Comparison of ENCODE assay signal across 32 mouse cellular contexts in genomic region chr13:91502642-91503373, GRCm38 (mm10). TPM values are rescaled to one million over a fixed set of nuclear protein-coding genes. Genes with fewer than 3 reads are reported as not detected.
DNase-seq lines count a peak whose midpoint lies in the region; ATAC-seq lines count a peak whose summit lies in the region.
"Had no signal": no experiment of that assay in that cellular context is flagged by ENCODE, and none has a peak within 500 bp of the region (broad histone marks: within the 10 kb centered on the region; RNA-seq: fewer than 3 reads in every experiment).

No protein-coding gene starts in this region.

- no peak overlapping the region for H3K4me2 ChIP-seq in liver, embryonic 12.5 days
- no peak overlapping the region for H3K4me2 ChIP-seq in forebrain, embryonic 15.5 days (replicated peaks)
- H3K4me2 ChIP-seq: embryonic facial prominence, embryonic 12.5 days; heart, embryonic 12.5 days; hindbrain, embryonic 15.5 days; kidney, embryonic 15.5 days; limb, embryonic 12.5 days; liver, embryonic 13.5 days; midbrain, embryonic 12.5 days; neural tube, embryonic 12.5 days had no signal

- no peaks in the 10 kb centered on the region for H3K9me3 ChIP-seq in liver, embryonic 12.5 days (replicated peaks)
- H3K9me3 ChIP-seq in forebrain, embryonic 15.5 days: no peaks in the 10 kb centered on the region
- H3K9me3 ChIP-seq: embryonic facial prominence, embryonic 12.5 days; hindbrain, embryonic 15.5 days; liver, embryonic 13.5 days; midbrain, embryonic 12.5 days; neural tube, embryonic 12.5 days had no signal

- peaks cover 16% of the 10 kb centered on the region for H3K4me1 ChIP-seq in liver, embryonic 12.5 days
- H3K4me1 ChIP-seq in forebrain, embryonic 15.5 days: no peaks in the 10 kb centered on the region
- H3K4me1 ChIP-seq: hindbrain, embryonic 15.5 days; kidney, embryonic 15.5 days; neural tube, embryonic 12.5 days had no signal

- H3K36me3 ChIP-seq in liver, embryonic 12.5 days: peaks cover 6% of the 10 kb centered on the region; the same call in 1 of the 2 replicates
- no peaks in the 10 kb centered on the region for H3K36me3 ChIP-seq in forebrain, embryonic 15.5 days
- H3K36me3 ChIP-seq: embryonic facial prominence, embryonic 12.5 days; hindbrain, embryonic 15.5 days; neural tube, embryonic 12.5 days had no signal

- no peak overlapping the region for H3K4me3 ChIP-seq in liver, embryonic 12.5 days
- H3K4me3 ChIP-seq in forebrain, embryonic 15.5 days: no peak overlapping the region
- H3K4me3 ChIP-seq: embryonic facial prominence, embryonic 12.5 days; heart, embryonic 12.5 days; hindbrain, embryonic 15.5 days; kidney, embryonic 15.5 days; layer of hippocampus, adult 2 months; left cerebral cortex, adult 2 months; limb, embryonic 12.5 days; liver, embryonic 13.5 days; midbrain, embryonic 12.5 days; myocyte; neural tube, embryonic 12.5 days had no signal

- 0 out of 2 replicates have a peak, but pooled peaks have one; percentile 18 for ATAC-seq in liver, embryonic 12.5 days
- peak; percentile 63 for ATAC-seq in erythroid progenitor cell, adult 5-6 weeks (replicated peaks; ENCODE audit: low FRiP score, poor library complexity, severe bottlenecking)
- peak; percentile 77 for ATAC-seq in megakaryocyte progenitor cell, adult 5-6 weeks (replicated peaks; ENCODE audit: poor library complexity)
- no peak for ATAC-seq in forebrain, embryonic 15.5 days (replicated peaks)
- ATAC-seq: inflammation-experienced regulatory T-cells, adult 6 months had no signal

- WGBS in liver, embryonic 12.5 days (ENCODE audit: insufficient replicate concordance): 55% methylated on average over 12 of the region's 12 CpGs
- WGBS in forebrain, embryonic 15.5 days: 84% methylated on average over 12 of the region's 12 CpGs

- H3K27ac ChIP-seq in liver, embryonic 12.5 days: no peak overlapping the region
- no peak overlapping the region for H3K27ac ChIP-seq in forebrain, embryonic 15.5 days (replicated peaks)
- H3K27ac ChIP-seq: embryonic facial prominence, embryonic 12.5 days; hindbrain, embryonic 15.5 days; kidney, embryonic 15.5 days; layer of hippocampus, adult 2 months; left cerebral cortex, adult 2 months; limb, embryonic 12.5 days; liver, embryonic 13.5 days; macrophage; midbrain, embryonic 12.5 days; neural tube, embryonic 12.5 days had no signal

- no peak overlapping the region for H3K9ac ChIP-seq in liver, embryonic 12.5 days
- no peak overlapping the region for H3K9ac ChIP-seq in forebrain, embryonic 15.5 days (replicated peaks)
- H3K9ac ChIP-seq: embryonic facial prominence, embryonic 12.5 days; heart, embryonic 12.5 days; hindbrain, embryonic 15.5 days; kidney, embryonic 15.5 days; limb, embryonic 12.5 days; liver, embryonic 13.5 days; midbrain, embryonic 12.5 days; neural tube, embryonic 12.5 days had no signal

- no peaks in the 10 kb centered on the region for H3K27me3 ChIP-seq in liver, embryonic 12.5 days (replicated peaks)
- no peaks in the 10 kb centered on the region for H3K27me3 ChIP-seq in forebrain, embryonic 15.5 days
- H3K27me3 ChIP-seq: embryonic facial prominence, embryonic 12.5 days; heart, embryonic 12.5 days; hindbrain, embryonic 15.5 days; kidney, embryonic 15.5 days; limb, embryonic 12.5 days; liver, embryonic 13.5 days; midbrain, embryonic 12.5 days; neural tube, embryonic 12.5 days had no signal

- DNase-seq in liver: no peak
- peak; percentile 46 for DNase-seq in thymus, postnatal 4 days
- no peak for DNase-seq in heart, adult 8-10 months (ENCODE audit: low spot score)
- DNase-seq: cerebellum, adult 2 months; cerebellum, postnatal 14 days; embryo, embryonic 11 days; gastrocnemius, postnatal 14 days; heart, adult 18-20 months; heart, postnatal 4 days; kidney, adult 18-20 months; kidney, postnatal 25 days; liver, embryonic 13.5 days; lung, adult 2 months; lung, postnatal 10 days; right cerebral cortex, adult 18-20 months; spleen, adult 18-20 months had no signal

RNA-seq across cellular contexts. Expression of gene Ssbp2, which starts 42.7 kb away (rescaled TPM):
- polyA plus RNA-seq in liver, embryonic 12.5 days (2016; fragmentation: Nextera tagmentation; extraction: Ambion mirVana): 70.2 and 74.5 TPM in 2 replicates
- 34.6 and 58.7 TPM in 2 replicates for total RNA-seq in erythroid progenitor cell, adult 5-6 weeks (2015; ENCODE audit: low replicate concordance)
- total RNA-seq in erythroid progenitor cell, adult 5-6 weeks (2017; ENCODE audit: low replicate concordance): 37.7 and 57.4 TPM in 2 replicates
- total RNA-seq in megakaryocyte progenitor cell, adult 5-6 weeks (2015): 49.8 and 60.5 TPM in 2 replicates
- total RNA-seq in megakaryocyte progenitor cell, adult 5-6 weeks (2017): 26.7 and 39.1 TPM in 2 replicates
- total RNA-seq in heart, adult 8-10 months (2022): 10 to 100 TPM; 41.4 to 47.8 (median 42.8) TPM
- 281 and 308 TPM in 2 replicates for polyA plus RNA-seq in forebrain, embryonic 15.5 days (2015; fragmentation: Nextera tagmentation; extraction: Ambion mirVana)
